Mouse (Mus musculus) neural tube, embryonic 13.5 days (tissue): ENCODE measurements around the gene Tph1. TPM values are rescaled to one million over a fixed set of nuclear protein-coding genes. Genes with fewer than 3 reads are reported as not detected.

Source experiments
- ATAC-seq: fragments of 200-750 bp; cut with Nextera tagmentation; 2 replicates; pipeline ENCODE4 v1.8.0; 2017; ENCODE audit warnings: low read depth, mild to moderate bottlenecking, moderate TSS enrichment, moderate library complexity
- H3K27ac ChIP-seq: fragments of 300-500 bp; sonication (generic); replicated peaks from 2 replicates; pipeline ENCODE4 v1.5.1; 2015; ENCODE audit warnings: moderate library complexity, mild to moderate bottlenecking, inconsistent platforms
- H3K27me3 ChIP-seq: fragments of 300-500 bp; sonication (generic); 2 replicates; pipeline ENCODE4 v1.6.1; 2015; ENCODE audit warnings: mild to moderate bottlenecking, inconsistent platforms
- H3K36me3 ChIP-seq: fragments of 300-500 bp; sonication (generic); 2 replicates; pipeline ENCODE4 v1.6.1; 2015; ENCODE audit warnings: mild to moderate bottlenecking, inconsistent platforms
- H3K4me1 ChIP-seq: fragments of 300-500 bp; sonication (generic); replicated peaks from 2 replicates; pipeline ENCODE4 v1.6.1; 2015; ENCODE audit warnings: inconsistent platforms
- H3K4me2 ChIP-seq: fragments of 300-500 bp; sonication (generic); 2 replicates; pipeline ENCODE4 v1.6.1; 2015; ENCODE audit warnings: inconsistent platforms, mild to moderate bottlenecking, moderate library complexity
- H3K4me3 ChIP-seq: fragments of 300-500 bp; sonication (generic); 2 replicates; pipeline ENCODE4 v1.5.1; 2015; ENCODE audit warnings: mild to moderate bottlenecking, inconsistent platforms
- H3K9ac ChIP-seq: fragments of 300-500 bp; sonication (generic); 2 replicates; pipeline ENCODE4 v1.6.1; 2015; ENCODE audit warnings: moderate library complexity, mild to moderate bottlenecking, inconsistent platforms
- H3K9me3 ChIP-seq: fragments of 300-500 bp; sonication (generic); 2 replicates; pipeline ENCODE4 v1.6.1; 2016; ENCODE audit warnings: inconsistent platforms
- whole genome bisulfite sequencing: fragments of 180-500 bp; shearing (Covaris S2); methylation state at CpG from one replicate; pipeline ENCODE4 v1.1.7; 2015; 5-methylcytosine and 5-hydroxymethylcytosine counted together
- polyA plus RNA-seq: library from polyadenylated mRNA; unstranded; fragments of >200 nt; fragmentation: Nextera tagmentation; extraction: Ambion mirVana; gene quantifications from 2 replicates; pipeline ENCODE4 v1.2.1, GENCODE M21; 2015

Gene Tph1
- 0.60 and 0.83 TPM in 2 replicates for polyA plus RNA-seq

DNA sequence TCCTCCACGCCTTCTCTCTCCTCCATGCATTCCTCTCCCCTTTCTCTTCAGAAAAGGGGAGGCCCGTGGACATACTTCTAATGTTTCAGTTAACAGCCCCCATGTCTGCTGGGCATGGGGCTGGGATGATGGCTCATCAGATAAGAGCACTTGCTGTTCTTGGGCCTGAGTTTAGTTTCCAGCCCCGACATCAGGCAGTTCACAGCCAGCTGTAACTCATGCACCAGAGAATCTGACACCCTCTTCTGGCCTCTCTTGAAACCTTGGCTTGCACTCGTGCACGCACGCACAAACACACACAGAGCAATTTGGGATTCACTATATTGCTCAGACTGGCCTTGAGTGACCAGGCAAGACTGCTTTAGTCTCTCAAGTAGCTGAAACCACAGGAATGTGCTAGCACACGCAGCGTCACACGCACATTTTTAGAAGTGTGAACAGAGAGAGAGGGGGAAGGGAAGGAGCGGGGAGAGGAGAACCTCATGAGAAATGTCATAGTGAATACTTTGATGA is at the start of gene Tph1:
Gene Tph1 (minus strand): TSS at position 378 of the 513 bp plus-strand sequence.
- ATAC-seq: no peak
- H3K4me1 ChIP-seq: peaks cover 11% of the 10 kb centered on the region; the same call in 1 of the 2 replicates
- H3K27me3 ChIP-seq: peaks cover 6% of the 10 kb centered on the region; the same call in 1 of the 2 replicates
- no peak within 1 kb of the TSS for H3K27ac ChIP-seq
- H3K4me3 ChIP-seq: no peak within 1 kb of the TSS
- 55% methylated on average over 10 of the region's 10 CpGs for WGBS
- H3K36me3 ChIP-seq: no peaks in the 10 kb centered on the region
- H3K9ac ChIP-seq: no peak within 1 kb of the TSS
- H3K9me3 ChIP-seq: no peaks in the 10 kb centered on the region
- no peak within 1 kb of the TSS for H3K4me2 ChIP-seq

DNA sequence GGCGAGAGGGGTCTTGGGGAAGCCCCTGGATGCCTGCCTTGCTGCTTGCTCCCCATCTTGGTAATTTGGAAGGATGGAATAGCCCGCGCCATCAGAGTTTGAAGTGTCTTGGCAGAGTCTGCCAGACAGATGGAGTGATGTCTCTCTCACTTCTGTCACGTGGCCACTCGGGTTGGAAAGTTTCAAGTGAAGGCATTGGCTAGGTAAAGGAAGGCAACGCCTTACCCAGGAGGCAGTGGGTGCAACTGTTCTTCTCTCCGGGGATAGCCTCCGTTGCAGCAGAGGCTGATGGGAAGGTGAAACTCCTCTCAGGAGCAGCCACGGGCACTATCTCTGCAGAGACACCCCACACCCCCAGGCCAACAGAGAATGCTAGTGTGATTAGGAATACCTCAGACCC is 48.1 kb upstream of the Tph1 start:
- Histone ChIP-seq H3K27me3 (peaks cover 14% of the 10 kb centered on the region), H3K9me3 (no peaks in the 10 kb centered on the region), H3K4me3 (no peak overlapping the region), H3K27ac (no peak overlapping the region), H3K36me3 (no peaks in the 10 kb centered on the region), H3K4me2 (no peak overlapping the region), H3K9ac (no peak overlapping the region), H3K4me1 (no peaks in the 10 kb centered on the region)
- WGBS: 83% methylated on average over 9 of the region's 9 CpGs
- ATAC-seq: no peak

DNA sequence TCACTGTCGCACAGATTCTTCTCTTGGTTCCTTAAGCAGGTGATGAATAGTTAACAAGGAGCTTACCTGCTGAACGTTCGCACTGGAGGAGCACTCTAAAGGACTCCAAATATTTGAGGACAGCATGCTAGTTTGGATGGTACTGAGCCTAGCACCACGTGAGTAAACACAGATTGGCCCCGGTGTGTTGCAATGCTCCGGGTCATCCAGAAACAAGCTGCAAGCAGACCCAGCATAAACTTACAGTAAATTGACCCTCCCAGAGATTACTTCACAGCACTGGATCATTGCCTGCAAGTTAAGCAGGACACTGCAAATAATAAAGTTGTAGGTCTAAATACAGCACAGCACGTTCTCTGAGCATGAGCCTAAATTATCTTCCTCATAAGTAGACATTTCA is 47.2 kb upstream of the Tph1 start:
- 88% methylated on average over 7 of the region's 7 CpGs for WGBS
- Histone ChIP-seq H3K4me2 (no peak overlapping the region), H3K4me3 (no peak overlapping the region), H3K9me3 (no peaks in the 10 kb centered on the region), H3K27ac (no peak overlapping the region), H3K36me3 (no peaks in the 10 kb centered on the region), H3K4me1 (no peaks in the 10 kb centered on the region), H3K27me3 (peaks cover 13% of the 10 kb centered on the region), H3K9ac (no peak overlapping the region)
- no peak for ATAC-seq

DNA sequence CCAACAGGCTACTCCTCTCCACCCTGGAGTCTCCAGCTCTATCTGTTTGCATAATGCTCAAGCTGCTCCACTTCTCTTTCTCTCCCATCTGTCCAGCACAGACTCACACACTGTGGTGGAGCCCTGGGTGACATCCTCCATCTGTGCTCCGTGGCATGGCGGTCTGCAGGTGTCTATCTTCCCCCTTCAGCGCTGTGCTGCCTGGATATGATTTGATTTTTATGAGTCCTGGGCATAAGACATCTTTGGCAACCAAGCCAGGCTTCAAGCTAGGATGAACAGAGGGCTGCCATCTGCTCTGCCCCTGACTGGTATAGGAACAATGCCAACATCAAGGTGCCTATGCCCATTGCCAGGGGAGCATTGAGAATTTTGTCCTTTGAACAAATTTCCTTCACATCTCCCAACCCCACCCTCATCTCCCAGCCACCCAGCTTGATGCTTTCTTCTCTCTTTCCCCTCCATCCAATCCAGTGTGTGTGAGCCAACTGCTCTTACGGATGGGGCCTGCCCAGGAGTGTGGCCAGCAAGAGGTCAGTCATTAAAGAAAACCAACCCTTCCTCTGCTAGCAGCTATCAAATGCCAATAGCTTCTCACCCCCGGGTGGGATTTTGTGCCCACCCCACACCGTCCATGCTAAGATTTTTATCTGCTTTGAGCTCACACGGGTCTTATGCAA is 46.4 kb upstream of the Tph1 start:
- Histone ChIP-seq H3K9me3 (no peaks in the 10 kb centered on the region), H3K9ac (no peak overlapping the region), H3K4me2 (no peak overlapping the region), H3K27me3 (peaks cover 11% of the 10 kb centered on the region; the same call in 1 of the 2 replicates), H3K4me1 (no peaks in the 10 kb centered on the region), H3K27ac (no peak overlapping the region), H3K4me3 (no peak overlapping the region), H3K36me3 (no peaks in the 10 kb centered on the region)
- 87% methylated on average over 7 of the region's 7 CpGs for WGBS
- ATAC-seq: no peak

DNA sequence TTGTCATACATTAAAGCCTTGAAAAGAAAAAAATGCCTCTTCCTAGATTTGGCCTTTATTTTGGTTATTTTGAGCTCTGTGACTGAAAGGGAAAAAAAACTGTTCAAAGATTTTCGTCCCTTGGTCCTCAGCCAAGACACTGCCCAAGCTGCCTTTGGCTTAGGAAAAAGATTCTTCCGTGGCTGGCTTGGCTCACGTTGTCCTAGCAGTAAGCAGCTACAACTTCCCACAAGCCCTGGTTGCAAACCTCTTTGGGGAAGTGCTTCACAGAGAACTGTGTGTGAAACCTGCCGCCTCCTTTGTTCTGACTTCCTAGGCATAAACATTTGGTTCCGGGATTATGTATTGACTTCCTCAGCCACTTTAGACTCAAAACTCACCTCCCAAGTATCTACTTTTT is 44.6 kb upstream of the Tph1 start:
- Histone ChIP-seq H3K9me3 (no peaks in the 10 kb centered on the region), H3K4me3 (no peak overlapping the region), H3K36me3 (no peaks in the 10 kb centered on the region), H3K27me3 (peaks cover 11% of the 10 kb centered on the region; the same call in 1 of the 2 replicates), H3K27ac (no peak overlapping the region), H3K4me1 (no peaks in the 10 kb centered on the region), H3K4me2 (no peak overlapping the region), H3K9ac (no peak overlapping the region)
- WGBS: 65% methylated on average over 5 of the region's 5 CpGs
- ATAC-seq: no peak

DNA sequence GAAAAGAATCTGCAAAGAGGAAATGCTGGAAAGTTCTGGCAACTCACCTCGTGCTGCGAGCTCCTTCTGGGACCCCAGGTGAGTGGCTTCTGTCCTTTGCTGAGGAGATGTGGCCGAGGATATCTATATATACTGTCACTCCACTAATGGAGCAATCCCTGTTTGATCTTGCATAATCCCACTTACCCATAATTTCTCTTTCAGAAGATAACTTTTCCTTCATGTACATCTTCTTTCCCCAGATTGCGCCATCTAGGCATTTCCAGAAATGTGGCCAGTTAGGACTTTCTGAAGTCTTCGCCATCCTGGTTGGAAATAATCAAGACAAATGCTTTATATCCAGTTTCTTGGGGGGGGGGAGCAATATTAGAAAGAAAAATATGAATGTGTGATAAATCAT is 43.3 kb upstream of the Tph1 start, which contains the start of gene Saa3:
Gene Saa3 (minus strand): TSS at position 101 of the 400 bp plus-strand sequence.
- Histone ChIP-seq H3K36me3 (no peaks in the 10 kb centered on the region), H3K27ac (no peak within 1 kb of the TSS), H3K4me3 (no peak within 1 kb of the TSS), H3K4me2 (no peak within 1 kb of the TSS), H3K9ac (no peak within 1 kb of the TSS), H3K27me3 (peaks cover 5% of the 10 kb centered on the region; the same call in 1 of the 2 replicates), H3K4me1 (no peaks in the 10 kb centered on the region), H3K9me3 (no peaks in the 10 kb centered on the region)
- no peak for ATAC-seq
- WGBS: 92% methylated on average over 5 of the region's 5 CpGs

DNA sequence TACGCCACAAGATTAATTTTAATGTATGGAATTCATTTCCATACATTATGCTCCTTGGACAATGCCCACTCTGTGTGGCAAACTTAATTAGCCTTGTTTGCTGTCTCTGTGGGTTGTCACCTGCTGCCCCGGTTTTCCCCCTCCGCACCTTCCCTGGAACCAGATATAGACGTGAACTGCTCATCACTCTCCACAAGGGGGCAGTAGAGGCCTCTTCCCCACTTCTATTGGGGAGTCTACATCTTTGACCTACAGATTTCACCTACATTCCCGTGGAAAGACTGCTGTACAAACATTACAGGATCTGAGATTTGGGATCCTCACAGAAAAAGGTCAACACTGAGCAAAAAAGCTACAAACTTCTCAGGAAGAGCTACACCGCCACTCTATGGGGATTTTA is 42.2 kb upstream of the Tph1 start:
- Histone ChIP-seq H3K4me2 (no peak overlapping the region), H3K36me3 (no peaks in the 10 kb centered on the region), H3K9ac (no peak overlapping the region), H3K4me3 (no peak overlapping the region), H3K27ac (no peak overlapping the region), H3K9me3 (no peaks in the 10 kb centered on the region), H3K4me1 (peaks cover 3% of the 10 kb centered on the region), H3K27me3 (peaks cover 3% of the 10 kb centered on the region; the same call in 1 of the 2 replicates)
- 37% methylated on average over 6 of the region's 6 CpGs for WGBS
- ATAC-seq: no peak

DNA sequence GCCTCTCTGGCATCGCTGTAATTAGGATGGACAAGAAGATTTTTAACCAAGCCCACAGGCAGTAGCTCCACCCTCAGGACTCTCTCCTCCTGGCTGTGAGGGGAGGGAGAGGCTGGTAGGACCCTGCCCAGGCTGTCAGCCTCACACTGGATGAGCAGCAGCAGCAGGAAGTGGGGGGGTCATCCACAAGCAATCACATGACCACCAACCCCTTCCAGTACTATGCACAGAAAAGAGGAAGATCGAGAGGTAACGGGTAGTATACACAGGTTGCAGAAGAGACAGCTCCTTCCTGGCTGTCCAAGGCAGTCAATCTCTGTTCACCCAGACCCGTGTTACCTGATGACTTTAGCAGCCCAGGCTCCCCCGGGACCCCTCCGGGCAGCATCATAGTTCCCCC is 39.9 kb upstream of the Tph1 start:
- H3K4me1 ChIP-seq: peaks cover 9% of the 10 kb centered on the region
- H3K36me3 ChIP-seq: peaks cover 8% of the 10 kb centered on the region; the same call in 1 of the 2 replicates

DNA sequence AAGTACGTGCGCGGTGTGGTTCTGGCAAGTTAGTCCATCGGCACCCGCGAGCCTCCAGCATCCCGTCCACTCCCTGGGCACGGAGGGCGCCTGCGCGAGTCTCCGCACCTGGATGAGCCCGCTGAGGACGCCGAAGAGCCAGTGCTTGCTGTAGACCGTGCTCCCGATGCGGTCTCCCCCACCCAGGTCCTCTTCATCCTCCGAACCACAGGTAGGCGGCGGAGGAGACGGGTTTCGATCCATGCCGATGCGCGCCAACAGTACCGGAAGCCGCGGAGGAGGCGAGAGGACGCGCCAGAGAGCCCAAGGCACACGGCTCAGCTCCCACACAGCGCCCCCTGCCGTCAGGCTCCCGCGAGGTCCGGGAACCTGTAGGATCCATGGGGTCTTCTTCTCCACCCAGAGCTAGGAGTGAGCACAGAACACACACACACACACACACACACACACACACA is 38.1 kb upstream of the Tph1 start, which contains the start of gene Saal1:
Gene Saal1 (minus strand): TSS at position 291 of the 455 bp plus-strand sequence.
- Histone ChIP-seq H3K9ac (peak within 1 kb of the TSS; percentile 91), H3K4me3 (peak within 1 kb of the TSS; percentile 79), H3K27me3 (no peaks in the 10 kb centered on the region), H3K4me2 (peak within 1 kb of the TSS; percentile 59), H3K27ac (peak within 1 kb of the TSS; percentile 84), H3K4me1 (peaks cover 9% of the 10 kb centered on the region), H3K9me3 (no peaks in the 10 kb centered on the region), H3K36me3 (peaks cover 26% of the 10 kb centered on the region)
- 0% methylated on average over 35 of the region's 38 CpGs for WGBS
- ATAC-seq: peak; percentile 97

More for the DNA sequence above, 39.9 kb upstream of the Tph1 start:
- ATAC-seq: no peak
- 77% methylated on average over 6 of the region's 6 CpGs for WGBS
- H3K9me3 ChIP-seq: no peaks in the 10 kb centered on the region
- no peaks in the 10 kb centered on the region for H3K27me3 ChIP-seq
- H3K4me3 ChIP-seq: no peak overlapping the region
- H3K4me2 ChIP-seq: no peak overlapping the region
- no peak overlapping the region for H3K9ac ChIP-seq
- H3K27ac ChIP-seq: no peak overlapping the region

DNA sequence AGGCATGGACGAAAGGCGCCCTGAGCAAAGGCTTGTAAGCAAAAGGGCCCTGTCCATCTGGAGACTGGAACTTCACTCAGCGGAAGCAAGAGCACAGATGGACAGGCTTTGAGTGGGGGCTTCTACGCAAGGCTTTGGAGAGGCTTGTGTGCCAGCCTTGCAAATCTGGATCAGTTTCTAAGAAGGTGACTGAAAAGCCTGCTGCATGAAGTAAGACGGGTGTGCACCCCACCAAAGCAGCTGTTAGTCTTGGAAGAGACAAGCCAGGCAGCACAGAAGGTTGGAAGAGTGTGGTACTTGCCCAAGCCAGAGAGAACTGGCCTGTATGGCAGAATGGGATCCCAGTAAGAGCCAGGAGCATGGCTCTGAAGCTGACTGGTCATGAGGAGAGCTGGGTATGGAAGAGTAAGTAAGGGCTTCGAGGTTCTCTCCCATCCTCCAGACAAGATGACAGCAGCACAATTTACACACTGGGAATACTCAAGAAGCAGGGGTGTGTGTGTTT is 28.2 kb upstream of the Tph1 start:
- peaks cover 92% of the 10 kb centered on the region for H3K36me3 ChIP-seq
- H3K4me1 ChIP-seq: no peaks in the 10 kb centered on the region
- ATAC-seq: no peak
- H3K4me2 ChIP-seq: no peak overlapping the region
- H3K4me3 ChIP-seq: no peak overlapping the region
- no peak overlapping the region for H3K9ac ChIP-seq
- 96% methylated on average over 6 of the region's 6 CpGs for WGBS
- no peaks in the 10 kb centered on the region for H3K27me3 ChIP-seq
- H3K9me3 ChIP-seq: no peaks in the 10 kb centered on the region
- H3K27ac ChIP-seq: no peak overlapping the region

DNA sequence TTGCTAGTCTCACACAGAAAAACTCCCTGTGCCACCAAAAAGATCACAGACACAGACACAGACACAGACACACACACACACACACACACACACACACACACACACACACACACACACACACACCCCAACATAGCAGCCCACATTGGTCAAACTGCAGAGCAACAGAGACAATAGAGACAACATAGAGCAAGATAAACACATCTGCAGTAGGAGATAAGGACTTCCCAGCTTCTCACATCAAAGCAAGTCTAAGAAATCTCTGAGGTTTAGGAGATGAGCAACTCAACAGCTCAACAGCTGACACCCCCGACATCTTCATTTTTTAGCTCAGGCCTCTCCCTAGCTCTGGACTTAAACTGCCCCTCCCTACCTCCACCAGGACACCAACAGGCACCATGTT is 24.4 kb upstream of the Tph1 start:
- H3K27me3 ChIP-seq: no peaks in the 10 kb centered on the region
- H3K9ac ChIP-seq: no peak overlapping the region
- no peaks in the 10 kb centered on the region for H3K9me3 ChIP-seq
- H3K4me2 ChIP-seq: no peak overlapping the region
- WGBS: 85% methylated on average over 1 of the region's 1 CpGs
- H3K4me3 ChIP-seq: no peak overlapping the region
- peaks cover 74% of the 10 kb centered on the region for H3K36me3 ChIP-seq
- H3K4me1 ChIP-seq: no peaks in the 10 kb centered on the region
- no peak for ATAC-seq
- no peak overlapping the region for H3K27ac ChIP-seq

DNA sequence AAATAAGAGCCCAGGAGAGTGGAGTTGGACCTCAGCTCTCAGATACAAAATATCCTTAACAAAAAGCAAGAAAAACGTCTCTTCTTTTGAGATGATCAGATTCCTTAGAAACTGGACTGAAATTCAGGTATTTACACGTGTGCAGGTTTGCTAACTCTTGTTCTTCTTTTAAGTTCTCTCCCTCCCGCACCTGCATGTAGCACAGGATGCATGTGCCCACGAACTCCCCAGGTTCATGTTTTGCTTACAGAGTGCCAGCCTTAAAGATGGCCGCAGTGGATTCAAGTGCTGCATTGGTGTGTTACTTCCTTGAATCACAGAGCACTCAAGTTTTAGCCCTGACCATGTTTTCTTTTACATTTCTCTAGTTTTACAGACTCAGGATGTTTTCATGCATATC is 14.5 kb upstream of the Tph1 start:
- no peak for ATAC-seq
- no peak overlapping the region for H3K27ac ChIP-seq
- H3K9ac ChIP-seq: no peak overlapping the region
- no peaks in the 10 kb centered on the region for H3K27me3 ChIP-seq
- no peak overlapping the region for H3K4me2 ChIP-seq
- 90% methylated on average over 5 of the region's 5 CpGs for WGBS
- H3K4me3 ChIP-seq: no peak overlapping the region
- peaks cover 41% of the 10 kb centered on the region for H3K36me3 ChIP-seq
- H3K4me1 ChIP-seq: no peaks in the 10 kb centered on the region
- H3K9me3 ChIP-seq: no peaks in the 10 kb centered on the region
